Mouse (Mus musculus) heart, adult 2 months (tissue): ENCODE results near the gene Cnep1r1. TPM values are rescaled to one million over a fixed set of nuclear protein-coding genes. Genes with fewer than 3 reads are reported as not detected.

ENCODE experiments used
- DNase-seq, 2 experiments: peaks; one replicate each; pipeline ENCODE4 v3.0.0; 2021
- H3K27ac ChIP-seq: fragments of 200-600 bp; 2 replicates; pipeline ENCODE4 v1.8.1; 2022
- H3K27me3 ChIP-seq: fragments of 200-500 bp; 2 replicates; pipeline ENCODE4 v1.6.1; 2012; ENCODE audit warnings: mild to moderate bottlenecking, low read length, inconsistent platforms, mixed read lengths; ENCODE audit not compliant: control insufficient read depth, insufficient read depth
- H3K36me3 ChIP-seq: fragments of 200-500 bp; 2 replicates; pipeline ENCODE4 v1.6.1; 2012; ENCODE audit warnings: low read length, inconsistent platforms; ENCODE audit not compliant: control insufficient read depth, insufficient read depth
- H3K4me1 ChIP-seq: fragments of 200-500 bp; 2 replicates; pipeline ENCODE4 v1.6.1; 2011; ENCODE audit warnings: low read length; ENCODE audit not compliant: control insufficient read depth, insufficient read depth
- H3K4me3 ChIP-seq: fragments of 200-600 bp; 2 replicates; pipeline ENCODE4 v1.8.1; 2022
- H3K79me2 ChIP-seq: fragments of 200-500 bp; replicated peaks from 2 replicates; pipeline ENCODE4 v1.6.1; 2012; ENCODE audit warnings: mild to moderate bottlenecking, inconsistent platforms, low read length, moderate library complexity, mixed read lengths; ENCODE audit not compliant: control insufficient read depth, insufficient read depth
- H3K9ac ChIP-seq: fragments of 200-500 bp; 2 replicates; pipeline ENCODE4 v1.6.1; 2012; ENCODE audit warnings: low read depth, mild to moderate bottlenecking, control low read depth, inconsistent platforms, low read length, mixed read lengths
- CTCF ChIP-seq: fragments of 200-600 bp; IDR thresholded peaks from 2 replicates; pipeline ENCODE4 v1.8.1; 2022; ENCODE audit warnings: antibody characterized with exemption, mild to moderate bottlenecking, moderate library complexity
- EP300 ChIP-seq: fragments of 200-500 bp; IDR thresholded peaks from 2 replicates; pipeline ENCODE4 v1.6.1; 2011; ENCODE audit warnings: low read depth, low read length, control low read depth; ENCODE audit not compliant: insufficient read depth
- POLR2A ChIP-seq: fragments of 200-500 bp; IDR thresholded peaks from 2 replicates; pipeline ENCODE4 v1.6.1; 2011; ENCODE audit warnings: mild to moderate bottlenecking, low read depth, low read length, control low read depth; ENCODE audit not compliant: insufficient read depth
- WGBS: fragments of 180-500 bp; shearing (Covaris S2); methylation state at CpG from one replicate; pipeline ENCODE4 v1.1.7; 2018; 5-methylcytosine and 5-hydroxymethylcytosine counted together
- intact Hi-C: fragments of 180-260 bp; cut with DNase I; formaldehyde crosslinking; loops from one replicate; pipeline ENCODE4 v1.15.1; 2025
- microRNA-seq, 2 experiments: library from miRNA; unstranded; fragments of <30 nt; microRNA quantifications; one replicate each; pipeline ENCODE4 v1.2.0; 2021
- polyA plus RNA-seq: library from polyadenylated mRNA; depleted of rRNA; stranded (reverse); fragments of >200 nt; gene quantifications from 2 replicates; pipeline ENCODE4 v1.2.3, GENCODE M21; 2012; rRNA removed
- total RNA-seq, 2 experiments: library from RNA; stranded (reverse); gene quantifications; 2 replicates each; pipeline ENCODE4 v1.2.3; 2021

Gene Cnep1r1
- total and polyA plus RNA-seq, 3 experiments = 20.0 to 38.4 (median 32.9) TPM

DNA sequence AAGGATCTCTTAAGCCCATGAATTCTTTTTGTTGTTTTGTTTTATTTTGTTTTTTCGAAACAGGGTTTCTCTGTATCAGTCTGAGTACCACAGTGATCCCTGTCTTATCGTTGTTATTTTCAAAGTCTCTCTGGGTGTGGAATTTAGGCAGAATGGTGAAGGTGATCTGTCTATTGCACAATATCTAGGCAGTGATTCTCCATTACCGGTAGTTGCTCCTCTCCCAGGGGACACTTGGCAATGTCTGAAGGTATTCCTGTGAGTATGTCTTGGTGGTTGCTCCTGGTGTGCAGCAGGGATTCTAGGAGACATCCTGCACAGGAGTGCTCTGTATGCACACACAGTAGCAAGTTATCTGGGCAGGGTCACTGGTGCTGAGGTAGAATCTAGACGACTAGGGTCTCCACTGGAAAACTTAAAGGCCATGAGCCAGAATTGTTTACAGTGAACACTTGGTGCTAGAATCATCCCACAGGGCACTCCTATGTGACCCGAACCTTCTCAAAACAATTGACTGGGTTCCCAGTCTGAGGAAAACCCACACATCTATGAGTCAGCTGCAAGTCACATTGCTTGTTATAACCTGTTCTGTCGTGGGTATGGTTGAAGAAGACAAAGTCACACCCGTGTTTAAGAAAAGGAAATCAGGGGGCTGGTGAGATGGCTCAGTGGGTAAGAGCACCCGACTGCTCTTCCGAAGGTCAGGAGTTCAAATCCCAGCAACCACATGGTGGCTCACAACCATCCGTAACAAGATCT lies 41.8 kb downstream of the Cnep1r1 start:
- Histone ChIP-seq H3K36me3 (no peaks in the 10 kb centered on the region), H3K27ac (no peak overlapping the region), H3K79me2 (no peaks in the 10 kb centered on the region), H3K27me3 (no peaks in the 10 kb centered on the region), H3K9ac (no peak overlapping the region), H3K4me3 (no peak overlapping the region), H3K4me1 (no peaks in the 10 kb centered on the region)
- intact Hi-C loops = loop anchor here (5.0 kb wide), 1 partner anchor 82 kb away; no protein-coding TSS in a partner anchor
- TF ChIP-seq POLR2A = no peak
- no peak for TF ChIP-seq CTCF
- TF ChIP-seq EP300 = no peak
- 89% methylated on average over 10 of the region's 10 CpGs for WGBS
- DNase-seq = no peak

DNA sequence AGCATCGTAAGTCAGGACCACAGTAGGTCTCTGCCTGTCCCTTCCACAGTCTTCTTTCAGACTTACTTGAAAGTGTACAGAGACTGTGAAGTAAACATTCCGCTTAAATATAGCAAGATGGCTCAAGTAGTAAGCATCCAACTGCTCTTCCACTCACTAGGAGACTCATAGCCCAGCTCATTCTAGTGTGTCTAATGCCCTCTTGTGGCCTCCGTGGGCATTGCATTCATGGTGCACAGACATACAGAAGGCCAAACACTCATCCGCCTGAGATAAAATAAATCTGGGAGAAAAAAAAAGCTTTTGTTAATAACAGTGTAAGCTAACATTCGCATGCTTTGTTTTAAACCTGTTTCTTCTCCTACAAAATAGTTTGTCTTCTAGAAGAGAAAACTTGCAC lies 42.9 kb downstream of the Cnep1r1 start:
- 79% methylated on average over 5 of the region's 5 CpGs for WGBS
- H3K4me1 ChIP-seq = no peaks in the 10 kb centered on the region
- H3K9ac ChIP-seq = no peak overlapping the region
- no peaks in the 10 kb centered on the region for H3K79me2 ChIP-seq
- TF ChIP-seq POLR2A (no peak), CTCF (peak; percentile 87), EP300 (no peak)
- H3K27ac ChIP-seq = no peak overlapping the region
- no peaks in the 10 kb centered on the region for H3K27me3 ChIP-seq
- intact Hi-C loops = loop anchor here (5.0 kb wide), 1 partner anchor 81 kb away; no protein-coding TSS in a partner anchor
- H3K36me3 ChIP-seq = no peaks in the 10 kb centered on the region
- peak; percentile 34 to 71 for DNase-seq
- no peak overlapping the region for H3K4me3 ChIP-seq

DNA sequence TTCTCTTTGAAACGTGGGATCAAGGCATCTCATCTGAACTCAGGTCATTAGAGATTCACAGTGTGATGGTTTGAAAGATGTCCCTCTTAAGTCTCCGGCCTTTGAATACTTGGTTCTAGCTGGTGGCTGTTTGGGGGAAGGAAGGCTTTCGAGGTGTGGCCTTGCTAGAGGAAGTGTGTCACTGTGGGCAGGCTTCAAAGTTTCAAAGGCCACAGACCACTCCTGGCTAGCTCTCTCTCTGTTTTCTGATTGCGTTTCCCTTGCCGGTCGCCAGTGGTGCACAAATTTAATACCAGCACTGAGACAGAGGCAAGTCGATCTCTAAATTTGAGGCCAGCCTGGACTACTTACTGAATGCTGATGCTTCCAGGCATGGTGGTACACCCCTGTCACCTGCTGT lies 56.7 kb downstream of the Cnep1r1 start:
- no peak overlapping the region for H3K27ac ChIP-seq
- no peaks in the 10 kb centered on the region for H3K79me2 ChIP-seq
- no peaks in the 10 kb centered on the region for H3K27me3 ChIP-seq
- no peaks in the 10 kb centered on the region for H3K4me1 ChIP-seq
- no peak overlapping the region for H3K4me3 ChIP-seq
- no peak overlapping the region for H3K9ac ChIP-seq
- intact Hi-C loops = no loop called here
- TF ChIP-seq POLR2A (no peak), CTCF (no peak), EP300 (no peak)
- DNase-seq = peak in 1 of 2 experiments; percentile 7
- 81% methylated on average over 7 of the region's 7 CpGs for WGBS
- no peaks in the 10 kb centered on the region for H3K36me3 ChIP-seq

DNA sequence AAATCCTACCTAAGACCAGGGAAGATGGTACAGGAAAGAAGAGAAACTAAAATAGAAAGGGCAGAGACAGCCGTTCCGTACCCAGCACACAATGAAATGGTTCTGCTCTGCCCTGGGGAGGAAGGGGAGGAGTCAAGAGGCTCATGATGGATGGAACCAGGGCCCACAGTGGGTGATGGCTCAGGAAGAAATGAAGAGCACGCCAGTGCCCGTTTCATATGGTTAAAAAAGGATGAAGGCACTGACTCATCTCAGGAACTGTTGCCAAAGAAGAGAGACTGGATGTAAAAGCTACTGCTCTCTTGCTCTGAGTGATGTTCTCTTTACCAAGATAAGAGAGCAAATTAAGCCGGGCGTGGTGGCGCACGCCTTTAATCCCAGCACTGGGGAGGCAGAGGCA lies 58.7 kb downstream of the Cnep1r1 start:
- H3K36me3 ChIP-seq = no peaks in the 10 kb centered on the region
- no peak overlapping the region for H3K4me3 ChIP-seq
- 81% methylated on average over 8 of the region's 8 CpGs for WGBS
- intact Hi-C loops = no loop called here
- no peak overlapping the region for H3K9ac ChIP-seq
- H3K27me3 ChIP-seq = no peaks in the 10 kb centered on the region
- TF ChIP-seq EP300 (no peak), CTCF (no peak), POLR2A (no peak)
- H3K27ac ChIP-seq = no peak overlapping the region
- no peak for DNase-seq
- H3K4me1 ChIP-seq = no peaks in the 10 kb centered on the region
- no peaks in the 10 kb centered on the region for H3K79me2 ChIP-seq

DNA sequence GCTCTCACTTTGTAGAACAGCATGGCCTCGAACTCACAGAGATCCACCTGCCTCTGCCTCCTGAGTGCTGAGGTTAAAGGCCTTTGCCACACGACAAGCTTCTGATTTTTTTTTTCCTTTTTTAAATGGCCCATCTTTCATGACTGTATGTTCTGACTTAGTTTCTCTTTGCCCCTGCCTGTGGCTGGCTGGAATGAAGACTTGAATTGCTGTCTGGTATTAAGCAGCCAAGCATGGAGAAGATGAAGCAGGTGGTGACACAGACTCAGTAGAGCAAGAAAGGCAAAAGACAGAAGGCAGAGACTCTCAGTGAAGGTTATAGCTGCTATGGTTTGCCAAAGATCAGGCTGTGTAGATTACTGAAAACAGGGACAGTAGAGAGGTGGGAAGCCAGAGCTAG lies 64.6 kb downstream of the Cnep1r1 start:
- no peak for TF ChIP-seq POLR2A
- no peak for TF ChIP-seq CTCF
- no peak for TF ChIP-seq EP300
- intact Hi-C loops = no loop called here
- Histone ChIP-seq H3K9ac (no peak overlapping the region), H3K4me1 (no peaks in the 10 kb centered on the region), H3K27me3 (no peaks in the 10 kb centered on the region), H3K27ac (no peak overlapping the region), H3K36me3 (no peaks in the 10 kb centered on the region), H3K79me2 (no peaks in the 10 kb centered on the region), H3K4me3 (no peak overlapping the region)
- DNase-seq = no peak
- WGBS = 81% methylated on average over 2 of the region's 2 CpGs

Small RNA genes within 50 kb of the gene (microRNA-seq; reads per million reads assigned to microRNA genes)
- gene Mir7071 = 0 reads per million in 2 experiments

Other genes with a start within 250 kb of the Cnep1r1 start
- 1 to 10 TPM; 4.8 to 5.3 TPM for gene Zfp423, start 159.2 kb upstream of the Cnep1r1 start, total RNA-seq
- gene Zfp423, start 159.2 kb upstream of the Cnep1r1 start, polyA plus RNA-seq = 4.3 and 7.3 TPM in 2 replicates
- gene Heatr3, start 19.1 kb downstream of the Cnep1r1 start, total RNA-seq = 10 to 100 TPM; 21.0 to 21.4 TPM
- 14.4 and 29.1 TPM in 2 replicates for gene Heatr3, start 19.1 kb downstream of the Cnep1r1 start, polyA plus RNA-seq
- 10 to 100 TPM; 18.8 to 19.2 TPM for gene Tent4b, start 80.4 kb downstream of the Cnep1r1 start, total RNA-seq
- gene Tent4b, start 80.4 kb downstream of the Cnep1r1 start, polyA plus RNA-seq = 14.3 and 22.5 TPM in 2 replicates
- gene Adcy7, start 153.6 kb downstream of the Cnep1r1 start, total RNA-seq = 1 to 10 TPM; 5.9 to 7.6 TPM
- 10.5 and 11.8 TPM in 2 replicates for gene Adcy7, start 153.6 kb downstream of the Cnep1r1 start, polyA plus RNA-seq
- gene Brd7, start 243.4 kb downstream of the Cnep1r1 start, total RNA-seq = 10 to 100 TPM; 78.9 to 79.0 TPM
- 30.9 and 44.6 TPM in 2 replicates for gene Brd7, start 243.4 kb downstream of the Cnep1r1 start, polyA plus RNA-seq